Mouse (Mus musculus): ENCODE measurements around the gene Ofcc1. TPM values are rescaled to one million over a fixed set of nuclear protein-coding genes. Genes with fewer than 3 reads are reported as not detected.

Ofcc1 gene
- polyA plus RNA-seq, 1 experiment, result not detected

DNA sequence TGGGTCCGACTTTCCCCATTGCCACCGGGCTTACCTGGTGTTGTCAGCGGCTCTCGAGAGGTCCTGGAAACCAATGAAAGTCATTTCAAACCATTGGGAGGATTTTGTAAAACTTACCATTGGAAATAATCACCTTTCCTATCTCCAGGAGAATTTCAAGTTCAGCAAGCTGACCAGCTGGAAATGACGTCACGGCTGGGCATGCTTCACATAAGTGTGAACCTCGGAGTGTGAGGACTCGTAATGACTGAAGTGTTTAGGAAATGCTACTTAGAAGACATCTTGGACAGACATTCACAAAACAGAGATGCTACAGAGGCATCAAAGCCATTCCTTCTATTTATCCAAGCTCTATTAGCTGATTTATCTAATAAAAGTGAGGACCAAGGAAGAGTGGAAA, 361.0 kb downstream of the Ofcc1 start:
- Histone ChIP-seq H3K4me3 (ENCODE audit: control insufficient read depth, low read depth, low read length) (no peak overlapping the region), H3K27ac (ENCODE audit: control insufficient read depth, insufficient read depth, low read depth, low read length) (no peak overlapping the region), H3K36me3 (ENCODE audit: control insufficient read depth, insufficient read depth, low read length) (no peaks in the 10 kb centered on the region), H3K4me1 (ENCODE audit: control insufficient read depth, insufficient read depth, low read length) (no peaks in the 10 kb centered on the region), H3K27me3 (ENCODE audit: control insufficient read depth, insufficient read depth, low read length) (no peaks in the 10 kb centered on the region)
- no peak for TF ChIP-seq POLR2A (IDR thresholded peaks at IDR 0.05; ENCODE audit: control insufficient read depth, low read depth, low read length)
- no peak for TF ChIP-seq CTCF (IDR thresholded peaks at IDR 0.05; ENCODE audit: control insufficient read depth, insufficient read depth, insufficient replicate concordance, low read depth, low read length)

GRCm38 (mm10) chr13:39997901-39998300, 363.3 kb downstream of the Ofcc1 start:
- no peaks in the 10 kb centered on the region for H3K4me1 ChIP-seq (ENCODE audit: control insufficient read depth, insufficient read depth, low read length)
- H3K27ac ChIP-seq (ENCODE audit: control insufficient read depth, insufficient read depth, low read depth, low read length), result no peak overlapping the region
- H3K27me3 ChIP-seq (ENCODE audit: control insufficient read depth, insufficient read depth, low read length), result no peaks in the 10 kb centered on the region
- TF ChIP-seq POLR2A (IDR thresholded peaks at IDR 0.05; ENCODE audit: control insufficient read depth, low read depth, low read length) (no peak), CTCF (IDR thresholded peaks at IDR 0.05; ENCODE audit: control insufficient read depth, insufficient read depth, insufficient replicate concordance, low read depth, low read length) (no peak)
- no peak overlapping the region for H3K4me3 ChIP-seq (ENCODE audit: control insufficient read depth, low read depth, low read length)
- H3K36me3 ChIP-seq (ENCODE audit: control insufficient read depth, insufficient read depth, low read length), result no peaks in the 10 kb centered on the region

GRCm38 (mm10) chr13:39979294-39980061, 381.8 kb downstream of the Ofcc1 start:
- Histone ChIP-seq H3K4me1 (ENCODE audit: control insufficient read depth, insufficient read depth, low read length) (no peaks in the 10 kb centered on the region), H3K4me3 (ENCODE audit: control insufficient read depth, low read depth, low read length) (no peak overlapping the region), H3K27me3 (ENCODE audit: control insufficient read depth, insufficient read depth, low read length) (no peaks in the 10 kb centered on the region), H3K27ac (ENCODE audit: control insufficient read depth, insufficient read depth, low read depth, low read length) (no peak overlapping the region), H3K36me3 (ENCODE audit: control insufficient read depth, insufficient read depth, low read length) (no peaks in the 10 kb centered on the region)
- TF ChIP-seq POLR2A (IDR thresholded peaks at IDR 0.05; ENCODE audit: control insufficient read depth, low read depth, low read length) (no peak), CTCF (IDR thresholded peaks at IDR 0.05; ENCODE audit: control insufficient read depth, insufficient read depth, insufficient replicate concordance, low read depth, low read length) (no peak)

DNA sequence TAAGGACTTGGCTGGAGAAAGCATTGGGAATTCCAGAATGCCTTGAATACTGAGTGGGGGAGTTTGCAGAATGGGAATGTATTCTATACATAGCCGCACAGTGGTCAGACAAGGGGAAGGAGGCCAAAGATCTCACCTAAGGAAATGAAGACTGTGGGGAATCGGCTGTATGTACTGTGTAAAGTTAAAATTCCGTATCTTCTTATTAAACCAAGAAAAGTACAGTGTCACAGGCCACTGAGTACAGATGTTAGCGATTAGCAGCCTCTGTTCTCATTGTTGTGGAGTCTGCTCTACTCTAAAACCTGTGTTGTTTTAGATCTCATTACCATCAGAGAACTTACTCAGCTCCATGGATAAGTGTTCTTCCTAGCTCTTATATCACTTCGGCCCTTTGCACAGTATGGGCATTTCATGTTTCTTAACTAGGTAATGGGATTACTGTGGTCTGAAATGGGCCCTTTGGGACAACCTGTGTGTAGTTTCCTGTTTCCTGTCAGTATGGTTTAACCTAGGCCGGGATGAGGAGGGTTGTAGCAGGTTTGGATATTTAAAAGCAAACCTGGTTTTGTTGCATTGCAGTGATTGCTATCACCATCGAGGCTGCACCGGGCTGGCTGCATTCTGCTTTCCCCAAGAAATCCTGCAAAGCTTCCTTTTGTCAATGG, 392.8 kb downstream of the Ofcc1 start:
- Histone ChIP-seq H3K4me1 (ENCODE audit: control insufficient read depth, insufficient read depth, low read length) (no peaks in the 10 kb centered on the region), H3K27ac (ENCODE audit: control insufficient read depth, insufficient read depth, low read depth, low read length) (no peak overlapping the region), H3K4me3 (ENCODE audit: control insufficient read depth, low read depth, low read length) (no peak overlapping the region), H3K36me3 (ENCODE audit: control insufficient read depth, insufficient read depth, low read length) (no peaks in the 10 kb centered on the region), H3K27me3 (ENCODE audit: control insufficient read depth, insufficient read depth, low read length) (no peaks in the 10 kb centered on the region)
- TF ChIP-seq CTCF (IDR thresholded peaks at IDR 0.05; ENCODE audit: control insufficient read depth, insufficient read depth, insufficient replicate concordance, low read depth, low read length) (no peak), POLR2A (IDR thresholded peaks at IDR 0.05; ENCODE audit: control insufficient read depth, low read depth, low read length) (no peak)

DNA sequence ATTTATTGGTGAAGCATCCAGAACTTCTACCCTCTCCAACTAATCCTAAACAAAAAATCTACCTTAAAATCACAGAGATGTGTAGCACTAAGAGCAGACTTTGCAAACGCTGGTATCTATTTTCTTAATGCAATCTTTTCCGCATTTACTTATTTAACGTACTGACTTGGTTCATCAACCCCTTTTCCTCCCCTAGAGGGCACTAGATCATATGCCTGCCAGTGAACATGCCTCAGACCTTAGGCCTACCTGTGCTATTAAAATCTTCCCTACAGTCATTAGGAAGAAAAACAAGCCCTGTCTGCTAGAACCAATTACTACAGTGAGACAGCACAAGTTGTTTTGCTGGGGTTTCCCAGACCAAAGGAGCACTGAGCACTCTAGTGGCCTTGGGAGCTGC, 404.0 kb downstream of the Ofcc1 start:
- no peak overlapping the region for H3K27ac ChIP-seq (ENCODE audit: control insufficient read depth, insufficient read depth, low read depth, low read length)
- no peak for TF ChIP-seq POLR2A (IDR thresholded peaks at IDR 0.05; ENCODE audit: control insufficient read depth, low read depth, low read length)
- no peak for TF ChIP-seq CTCF (IDR thresholded peaks at IDR 0.05; ENCODE audit: control insufficient read depth, insufficient read depth, insufficient replicate concordance, low read depth, low read length)
- no peaks in the 10 kb centered on the region for H3K36me3 ChIP-seq (ENCODE audit: control insufficient read depth, insufficient read depth, low read length)
- H3K27me3 ChIP-seq (ENCODE audit: control insufficient read depth, insufficient read depth, low read length), result no peaks in the 10 kb centered on the region
- H3K4me1 ChIP-seq (ENCODE audit: control insufficient read depth, insufficient read depth, low read length), result no peaks in the 10 kb centered on the region
- no peak overlapping the region for H3K4me3 ChIP-seq (ENCODE audit: control insufficient read depth, low read depth, low read length)

DNA sequence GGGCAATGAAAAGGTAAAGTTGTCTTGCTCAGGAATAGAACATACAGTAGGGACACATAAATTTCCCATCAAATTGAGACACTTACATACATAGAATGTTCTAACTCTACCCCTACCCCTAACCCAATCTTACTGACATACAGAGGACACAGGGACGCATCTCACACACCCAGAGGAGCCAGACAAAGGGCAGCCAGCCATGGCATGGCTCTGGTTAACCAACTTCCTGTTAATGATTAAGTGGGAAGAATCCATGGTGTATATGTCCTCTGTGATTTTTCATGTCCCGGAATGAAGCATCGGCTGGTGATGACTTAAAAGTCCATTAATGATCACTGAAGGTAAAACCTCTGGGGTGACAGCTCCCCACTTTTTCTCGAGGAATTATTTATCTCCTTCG, 405.2 kb downstream of the Ofcc1 start:
- no peaks in the 10 kb centered on the region for H3K36me3 ChIP-seq (ENCODE audit: control insufficient read depth, insufficient read depth, low read length)
- no peaks in the 10 kb centered on the region for H3K27me3 ChIP-seq (ENCODE audit: control insufficient read depth, insufficient read depth, low read length)
- no peaks in the 10 kb centered on the region for H3K4me1 ChIP-seq (ENCODE audit: control insufficient read depth, insufficient read depth, low read length)
- H3K4me3 ChIP-seq (ENCODE audit: control insufficient read depth, low read depth, low read length), result no peak overlapping the region
- no peak overlapping the region for H3K27ac ChIP-seq (ENCODE audit: control insufficient read depth, insufficient read depth, low read depth, low read length)
- TF ChIP-seq POLR2A (IDR thresholded peaks at IDR 0.05; ENCODE audit: control insufficient read depth, low read depth, low read length) (no peak), CTCF (IDR thresholded peaks at IDR 0.05; ENCODE audit: control insufficient read depth, insufficient read depth, insufficient replicate concordance, low read depth, low read length) (no peak)

Data from testis, adult 2 months (tissue).